Mouse (Mus musculus) forebrain, embryonic 16.5 days (tissue): ENCODE results near the gene Gja10. TPM values are rescaled to one million over a fixed set of nuclear protein-coding genes. Genes with fewer than 3 reads are reported as not detected.
A peak's percentile ranks its signal among the peaks of the same experiment; 100 is the strongest.

Experiments used
- ATAC-seq: fragments of 200-750 bp; cut with Nextera tagmentation; 2 replicates; pipeline ENCODE4 v1.8.0; 2017; ENCODE audit warnings: mild to moderate bottlenecking, moderate library complexity
- H3K27ac ChIP-seq: fragments of 300-500 bp; sonication (generic); 2 replicates; pipeline ENCODE4 v1.5.1; 2014; ENCODE audit warnings: low read length, control low read depth
- H3K27me3 ChIP-seq: fragments of 300-500 bp; sonication (generic); replicated peaks from 2 replicates; pipeline ENCODE4 v1.6.1; 2014; ENCODE audit warnings: low read length; ENCODE audit not compliant: control insufficient read depth, insufficient read depth
- H3K36me3 ChIP-seq: fragments of 300-500 bp; sonication (generic); 2 replicates; pipeline ENCODE4 v1.6.1; 2014; ENCODE audit not compliant: control insufficient read depth, insufficient read depth
- H3K4me1 ChIP-seq: fragments of 300-500 bp; sonication (generic); replicated peaks from 2 replicates; pipeline ENCODE4 v1.6.1; 2014; ENCODE audit warnings: low read length; ENCODE audit not compliant: control insufficient read depth, insufficient read depth
- H3K4me2 ChIP-seq: fragments of 300-500 bp; sonication (generic); 2 replicates; pipeline ENCODE4 v1.6.1; 2014; ENCODE audit warnings: mild to moderate bottlenecking, low read length, control low read depth
- H3K4me3 ChIP-seq: fragments of 300-500 bp; sonication (generic); replicated peaks from 2 replicates; pipeline ENCODE4 v1.5.1; 2014; ENCODE audit warnings: mild to moderate bottlenecking, low read length, control low read depth
- H3K9ac ChIP-seq: fragments of 300-500 bp; sonication (generic); replicated peaks from 2 replicates; pipeline ENCODE4 v1.6.1; 2014; ENCODE audit warnings: low read depth, low read length, control low read depth
- H3K9me3 ChIP-seq: fragments of 300-500 bp; sonication (generic); 2 replicates; pipeline ENCODE4 v1.6.1; 2016; ENCODE audit warnings: low read length; ENCODE audit not compliant: control insufficient read depth
- WGBS: fragments of 180-500 bp; shearing (Covaris S2); extraction: QIAGEN DNeasy Blood & Tissue Kit; methylation state at CpG from one replicate; pipeline ENCODE4 v1.1.7; 2014; 5-methylcytosine and 5-hydroxymethylcytosine counted together
- polyA plus RNA-seq: library from polyadenylated mRNA; unstranded; fragments of >200 nt; fragmentation: Nextera tagmentation; extraction: Ambion mirVana; gene quantifications from 2 replicates; pipeline ENCODE4 v1.2.1, GENCODE M21; 2015

Gja10 gene
- polyA plus RNA-seq, 1 experiment from 2014 or later = not detected

DNA sequence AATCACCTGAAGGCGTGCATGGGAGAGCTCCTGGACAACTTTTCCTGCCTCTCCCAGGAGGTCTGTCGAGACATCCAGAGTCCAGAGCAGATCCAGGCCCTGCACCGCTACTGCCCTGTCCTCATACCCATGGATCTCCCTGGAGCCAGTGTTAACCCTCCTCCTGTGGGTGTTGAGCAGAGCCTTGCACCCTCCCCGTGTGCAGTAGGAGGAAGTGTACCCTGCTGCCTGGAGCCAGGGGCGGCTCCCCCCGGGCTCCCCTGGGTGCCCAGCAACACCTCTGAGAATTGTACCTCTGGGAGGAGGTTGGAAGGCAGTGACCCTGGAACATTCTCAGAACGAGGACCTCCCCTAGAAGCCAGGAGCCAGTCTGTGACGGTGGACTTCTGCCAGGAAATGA lies 22.7 kb downstream of the Gja10 start:
- H3K4me3 ChIP-seq = no peak overlapping the region
- H3K9me3 ChIP-seq = no peaks in the 10 kb centered on the region
- no peak overlapping the region for H3K27ac ChIP-seq
- 87% methylated on average over 8 of the region's 8 CpGs for WGBS
- H3K4me2 ChIP-seq = no peak overlapping the region
- H3K36me3 ChIP-seq = 0 out of 2 replicates have a peak, but pooled peaks cover 2% of the 10 kb centered on the region
- H3K4me1 ChIP-seq = peaks cover 3% of the 10 kb centered on the region; the same call in 1 of the 2 replicates
- ATAC-seq = no peak
- no peaks in the 10 kb centered on the region for H3K27me3 ChIP-seq
- no peak overlapping the region for H3K9ac ChIP-seq

- no peak overlapping the region for H3K4me2 ChIP-seq
- H3K36me3 ChIP-seq = 0 out of 2 replicates have a peak, but pooled peaks cover 2% of the 10 kb centered on the region
- ATAC-seq = no peak
- H3K27ac ChIP-seq = no peak overlapping the region
- peaks cover 10% of the 10 kb centered on the region for H3K4me1 ChIP-seq
- WGBS = 86% methylated on average over 9 of the region's 9 CpGs
- no peaks in the 10 kb centered on the region for H3K9me3 ChIP-seq
- H3K4me3 ChIP-seq = no peak overlapping the region
- no peaks in the 10 kb centered on the region for H3K27me3 ChIP-seq
- H3K9ac ChIP-seq = no peak overlapping the region
Observed at GRCm38 (mm10) chr4:32575165-32575564, 27.4 kb downstream of the Gja10 start.

GRCm38 (mm10) chr4:32574604-32575003 lies 28.0 kb downstream of the Gja10 start:
- H3K9me3 ChIP-seq = no peaks in the 10 kb centered on the region
- H3K4me3 ChIP-seq = no peak overlapping the region
- no peak overlapping the region for H3K4me2 ChIP-seq
- H3K4me1 ChIP-seq = peaks cover 16% of the 10 kb centered on the region
- H3K9ac ChIP-seq = no peak overlapping the region
- H3K36me3 ChIP-seq = no peaks in the 10 kb centered on the region
- no peaks in the 10 kb centered on the region for H3K27me3 ChIP-seq
- H3K27ac ChIP-seq = no peak overlapping the region
- WGBS = 88% methylated on average over 1 of the region's 1 CpGs
- no peak for ATAC-seq

DNA sequence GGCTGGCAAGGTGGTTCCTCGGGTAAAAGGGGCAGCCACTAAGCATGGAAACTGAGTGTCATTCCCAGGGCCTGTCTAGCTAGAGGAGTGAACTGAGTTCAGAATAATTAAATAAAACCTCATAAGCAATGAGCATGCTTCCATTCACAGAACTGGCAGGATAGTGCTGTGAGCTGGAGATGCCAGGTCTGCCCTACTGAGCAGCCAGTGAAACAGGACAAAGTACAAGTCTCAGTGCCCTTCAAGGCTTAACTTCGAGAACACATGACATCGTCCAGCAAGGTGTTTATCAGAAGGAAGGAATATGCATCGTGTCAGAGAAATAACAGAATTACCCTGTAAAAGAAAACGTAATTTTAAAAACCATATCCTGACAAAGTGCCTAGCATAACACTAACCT lies 29.0 kb downstream of the Gja10 start:
- Histone ChIP-seq H3K27ac (no peak overlapping the region), H3K4me2 (no peak overlapping the region), H3K4me3 (no peak overlapping the region), H3K27me3 (no peaks in the 10 kb centered on the region), H3K4me1 (peaks cover 26% of the 10 kb centered on the region), H3K9ac (no peak overlapping the region), H3K9me3 (no peaks in the 10 kb centered on the region), H3K36me3 (no peaks in the 10 kb centered on the region)
- ATAC-seq = no peak
- 90% methylated on average over 5 of the region's 5 CpGs for WGBS

GRCm38 (mm10) chr4:32572118-32572517 lies 30.4 kb downstream of the Gja10 start:
- no peak overlapping the region for H3K9ac ChIP-seq
- WGBS = 72% methylated on average over 1 of the region's 1 CpGs

DNA sequence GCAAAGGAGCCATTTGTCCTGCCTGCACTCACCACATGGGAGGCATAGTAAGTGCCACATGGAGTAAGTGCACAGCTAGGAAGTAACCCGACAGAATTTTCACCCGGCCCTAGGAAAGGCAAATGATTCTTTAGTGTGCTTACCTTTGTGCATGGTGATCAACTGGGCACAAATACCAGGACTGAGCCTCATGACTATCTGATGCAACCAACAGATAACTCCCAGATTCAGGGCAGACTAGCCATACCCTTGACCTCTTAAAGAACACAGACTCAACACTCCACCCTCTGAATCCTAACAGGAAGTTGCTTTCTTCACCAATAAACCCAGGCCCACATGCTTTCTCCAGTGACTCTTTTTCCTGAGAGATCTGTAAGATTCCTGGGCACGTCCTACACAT lies 31.1 kb downstream of the Gja10 start:
- Histone ChIP-seq H3K9me3 (no peaks in the 10 kb centered on the region), H3K4me1 (peaks cover 27% of the 10 kb centered on the region), H3K27ac (no peak overlapping the region), H3K27me3 (no peaks in the 10 kb centered on the region), H3K9ac (no peak overlapping the region), H3K4me3 (no peak overlapping the region), H3K36me3 (peaks cover under 1% of the 10 kb centered on the region; the same call in 1 of the 2 replicates), H3K4me2 (no peak overlapping the region)
- WGBS = 61% methylated on average over 3 of the region's 3 CpGs
- ATAC-seq = no peak

More at GRCm38 (mm10) chr4:32572118-32572517, 30.4 kb downstream of the Gja10 start:
- peaks cover 27% of the 10 kb centered on the region for H3K4me1 ChIP-seq
- H3K36me3 ChIP-seq = no peaks in the 10 kb centered on the region
- no peaks in the 10 kb centered on the region for H3K9me3 ChIP-seq
- peak; percentile 39 for ATAC-seq
- H3K4me3 ChIP-seq = no peak overlapping the region
- no peak overlapping the region for H3K4me2 ChIP-seq
- H3K27me3 ChIP-seq = no peaks in the 10 kb centered on the region
- H3K27ac ChIP-seq = no peak overlapping the region

DNA sequence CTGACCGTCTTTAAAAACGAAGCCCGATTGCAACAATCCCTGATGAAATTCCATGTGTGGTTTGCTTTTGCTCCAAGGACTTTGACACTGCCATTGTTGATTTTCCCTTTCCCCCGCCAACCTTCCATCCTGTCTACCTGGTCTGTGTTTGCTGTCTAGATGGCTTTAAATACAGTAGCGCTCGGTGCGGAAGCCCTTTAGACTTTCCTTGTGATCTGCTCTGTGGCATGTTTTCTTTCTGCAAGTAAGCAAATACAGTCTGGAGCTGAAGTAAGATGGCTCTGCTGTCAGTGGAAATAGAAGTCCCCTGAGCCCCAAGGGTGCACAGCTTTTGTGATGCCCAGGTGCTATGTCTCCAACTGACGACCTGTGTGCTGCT lies 31.6 kb downstream of the Gja10 start:
- Histone ChIP-seq H3K4me3 (no peak overlapping the region), H3K36me3 (peaks cover 4% of the 10 kb centered on the region), H3K27me3 (no peaks in the 10 kb centered on the region), H3K4me1 (peaks cover 27% of the 10 kb centered on the region), H3K9ac (no peak overlapping the region), H3K4me2 (no peak overlapping the region), H3K27ac (peak overlapping the region; percentile 48), H3K9me3 (no peaks in the 10 kb centered on the region)
- 70% methylated on average over 8 of the region's 8 CpGs for WGBS
- no peak for ATAC-seq

DNA sequence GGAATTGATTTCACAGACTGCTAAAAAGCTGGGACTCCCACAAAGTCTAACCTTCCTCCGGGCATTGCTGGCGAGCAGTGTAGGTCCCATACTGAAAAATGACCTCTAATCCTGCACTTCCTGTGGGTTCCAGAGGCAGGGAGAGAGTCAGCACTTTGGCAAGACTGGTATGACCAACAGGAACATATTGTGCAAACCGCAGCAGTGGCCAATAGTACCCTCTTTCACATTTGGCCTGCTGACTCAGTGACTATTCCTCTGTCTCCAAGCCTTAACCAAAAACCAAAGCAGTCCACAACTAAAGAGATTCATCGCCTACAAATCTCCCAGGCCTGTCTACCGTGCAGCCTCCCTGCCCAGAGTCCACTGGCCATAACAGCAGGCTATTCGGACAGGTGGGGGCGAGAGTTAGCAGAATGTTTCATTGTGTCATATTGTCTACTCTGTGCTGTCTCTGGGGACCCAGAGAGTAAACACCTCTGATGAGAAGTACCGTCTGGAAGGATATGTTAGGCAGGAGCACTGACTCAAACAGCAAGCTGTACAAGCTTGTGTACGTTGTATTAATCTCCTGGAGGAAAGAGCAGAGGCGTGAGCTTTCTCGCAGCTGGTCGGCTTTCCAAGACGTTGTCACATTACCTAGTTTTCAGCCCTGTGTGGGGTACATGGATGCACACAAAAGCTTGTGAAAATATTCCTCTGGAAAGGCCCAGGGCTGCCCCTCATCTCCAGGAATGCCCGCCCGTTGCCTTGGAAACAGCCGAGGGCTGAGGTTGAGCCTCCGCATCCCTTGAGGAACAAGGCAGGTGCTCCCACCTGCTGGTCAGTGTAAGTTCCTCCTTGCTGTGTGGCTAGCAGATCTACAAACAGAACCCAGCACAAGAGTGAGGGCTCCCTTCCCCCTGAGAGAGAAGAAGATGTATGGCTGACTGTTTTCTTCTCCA lies 32.3 kb downstream of the Gja10 start:
- H3K4me1 ChIP-seq = peaks cover 27% of the 10 kb centered on the region
- no peak overlapping the region for H3K4me3 ChIP-seq
- H3K4me2 ChIP-seq = no peak overlapping the region
- 0 out of 2 replicates have a peak overlapping the region, but pooled peaks have one; percentile 17 for H3K9ac ChIP-seq
- no peaks in the 10 kb centered on the region for H3K27me3 ChIP-seq
- peak; percentile 45 for ATAC-seq
- H3K9me3 ChIP-seq = no peaks in the 10 kb centered on the region
- WGBS = 36% methylated on average over 17 of the region's 17 CpGs
- H3K27ac ChIP-seq = peak overlapping the region; percentile 48
- peaks cover 4% of the 10 kb centered on the region for H3K36me3 ChIP-seq

GRCm38 (mm10) chr4:32569054-32569453 lies 33.5 kb downstream of the Gja10 start:
- H3K27ac ChIP-seq = peak overlapping the region; percentile 15; the same call in 1 of the 2 replicates
- 68% methylated on average over 4 of the region's 4 CpGs for WGBS
- H3K27me3 ChIP-seq = no peaks in the 10 kb centered on the region
- H3K9ac ChIP-seq = no peak overlapping the region
- peaks cover 27% of the 10 kb centered on the region for H3K4me1 ChIP-seq
- no peaks in the 10 kb centered on the region for H3K9me3 ChIP-seq
- H3K4me3 ChIP-seq = no peak overlapping the region
- H3K36me3 ChIP-seq = peaks cover 6% of the 10 kb centered on the region
- no peak overlapping the region for H3K4me2 ChIP-seq
- no peak for ATAC-seq
